In the genomic region with DNA sequence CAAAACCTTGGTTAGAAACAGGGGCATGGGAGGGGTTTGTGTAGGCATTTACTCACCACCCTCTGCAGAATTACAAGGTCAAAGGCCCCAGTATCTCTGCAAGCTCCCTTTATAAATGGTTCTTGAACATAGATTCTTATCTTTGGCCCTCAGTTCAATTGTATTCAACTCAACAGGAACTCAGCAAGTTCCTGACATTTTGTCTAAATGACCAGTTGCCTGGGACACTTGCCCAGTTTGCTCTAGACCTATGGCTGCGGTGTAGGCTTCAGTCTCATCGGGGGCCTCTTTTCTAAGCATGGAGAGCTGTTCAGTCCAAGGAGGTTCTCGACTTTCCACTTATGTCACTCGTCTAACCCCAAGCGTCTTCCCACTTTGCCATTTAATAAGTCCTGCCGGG, we compare ENCODE assay signal across 14 mouse cellular contexts. TPM values are rescaled to one million over a fixed set of nuclear protein-coding genes. Genes with fewer than 3 reads are reported as not detected.
DNase-seq lines count a peak whose midpoint lies in the region; ATAC-seq lines count a peak whose summit lies in the region.
"Had no signal": no experiment of that assay in that cellular context is flagged by ENCODE, and none has a peak within 500 bp of the region (broad histone marks: within the 10 kb centered on the region; RNA-seq: fewer than 3 reads in every experiment).

No protein-coding gene starts in this region.

- peaks cover 5% of the 10 kb centered on the region for H3K27me3 ChIP-seq in heart, embryonic 11.5 days (ENCODE audit: control insufficient read depth, insufficient read depth, low read length)
- no peaks in the 10 kb centered on the region; the same call in 1 of the 2 replicates for H3K27me3 ChIP-seq in lung, embryonic 16.5 days (ENCODE audit: control insufficient read depth, insufficient read depth, low read depth, low read length)
- H3K27me3 ChIP-seq: stomach, embryonic 15.5 days had no signal

- H3K9ac ChIP-seq in heart, embryonic 11.5 days (ENCODE audit: low read depth, low read length): no peak overlapping the region
- H3K9ac ChIP-seq in lung, embryonic 16.5 days (ENCODE audit: low read length): no peak overlapping the region
- H3K9ac ChIP-seq: liver, embryonic 15.5 days; stomach, embryonic 15.5 days had no signal

- no peaks in the 10 kb centered on the region for H3K9me3 ChIP-seq in heart, embryonic 11.5 days (replicated peaks; ENCODE audit: control insufficient read depth, low read length)
- no peaks in the 10 kb centered on the region for H3K9me3 ChIP-seq in lung, embryonic 16.5 days (ENCODE audit: control insufficient read depth, low read length)
- H3K9me3 ChIP-seq: liver, embryonic 15.5 days; midbrain, embryonic 10.5 days; stomach, embryonic 15.5 days had no signal

- ATAC-seq in heart, embryonic 11.5 days (replicated peaks; ENCODE audit: insufficient number of reproducible peaks, low FRiP score, low TSS enrichment): no peak
- ATAC-seq in lung, embryonic 16.5 days (ENCODE audit: low read depth): no peak

- no peak overlapping the region for H3K4me3 ChIP-seq in heart, embryonic 11.5 days (ENCODE audit: low read depth, low read length)
- H3K4me3 ChIP-seq in lung, embryonic 16.5 days (ENCODE audit: low read length): no peak overlapping the region
- H3K4me3 ChIP-seq: erythroblast, embryonic 14.5 days; liver, embryonic 15.5 days; midbrain, embryonic 10.5 days; stomach, embryonic 15.5 days had no signal

- H3K4me1 ChIP-seq in heart, embryonic 11.5 days (ENCODE audit: control insufficient read depth, insufficient read depth, low read length): 0 out of 2 replicates have a peak, but pooled peaks cover 3% of the 10 kb centered on the region
- H3K4me1 ChIP-seq in lung, embryonic 16.5 days (replicated peaks; ENCODE audit: control insufficient read depth, insufficient read depth, low read length): peaks cover 10% of the 10 kb centered on the region
- H3K4me1 ChIP-seq: liver, embryonic 15.5 days had no signal

- 79% methylated on average over 6 of the region's 6 CpGs for WGBS in heart, embryonic 11.5 days (ENCODE audit: insufficient replicate concordance)
- WGBS in lung, embryonic 16.5 days: 50% methylated on average over 6 of the region's 6 CpGs

- intact Hi-C loops in heart, postnatal 36 days (cut with DNase I): loop anchor here (5.0 to 10.0 kb wide), 2 partner anchors 599 to 727 kb away; no protein-coding TSS in a partner anchor

- no peak overlapping the region for H3K27ac ChIP-seq in heart, embryonic 11.5 days (ENCODE audit: low read depth, low read length)
- peak overlapping the region; percentile 23; the same call in 1 of the 2 replicates for H3K27ac ChIP-seq in lung, embryonic 16.5 days (ENCODE audit: low read length)
- H3K27ac ChIP-seq: liver, embryonic 15.5 days; midbrain, embryonic 10.5 days; stomach, embryonic 15.5 days had no signal

- H3K4me2 ChIP-seq in heart, embryonic 11.5 days: no peak overlapping the region
- no peak overlapping the region for H3K4me2 ChIP-seq in lung, embryonic 16.5 days (ENCODE audit: low read depth, low read length)
- H3K4me2 ChIP-seq: liver, embryonic 15.5 days; stomach, embryonic 15.5 days had no signal

- peak; percentile 54 for DNase-seq in heart, adult 8-10 months (ENCODE audit: low spot score)
- DNase-seq in adrenal gland, postnatal 36 days: peak; percentile 21 to 35
- DNase-seq in heart, postnatal 36 days: peak; percentile 37
- DNase-seq in left cerebral cortex, adult 11 months (ENCODE audit: low spot score): no peak
- DNase-seq in left cerebral cortex, adult 9 months (ENCODE audit: low spot score in 2 of 2): no peak
- no peak for DNase-seq in thymus, postnatal 10 days (ENCODE audit: low spot score in 2 of 2)
- DNase-seq: left cerebral cortex, postnatal 4 days; right cerebral cortex, postnatal 4 days had no signal

- no peaks in the 10 kb centered on the region for H3K36me3 ChIP-seq in heart, embryonic 11.5 days (ENCODE audit: control insufficient read depth, insufficient read depth, low read length)
- H3K36me3 ChIP-seq in lung, embryonic 16.5 days (ENCODE audit: control insufficient read depth, insufficient read depth, low read length): no peaks in the 10 kb centered on the region
- H3K36me3 ChIP-seq: liver, embryonic 15.5 days; midbrain, embryonic 10.5 days; stomach, embryonic 15.5 days had no signal

RNA-seq across cellular contexts. Expression of gene Galnt18, which starts 1.5 kb away (rescaled TPM):
- 10 to 100 TPM in 2 of 4 experiments, 1 to 10 TPM in 2; 7.4 to 10.8 (median 9.5) TPM for total RNA-seq in heart, adult 8-10 months (2022)
- 6.1 and 6.6 TPM in 2 replicates for polyA plus RNA-seq in heart, embryonic 11.5 days (2014; fragmentation: Nextera tagmentation; extraction: Ambion mirVana)
- total RNA-seq in adrenal gland, postnatal 36 days (2021): 10 to 100 TPM; 14.3 to 18.6 TPM
- total RNA-seq in heart, postnatal 36 days (2021): 10 to 100 TPM; 11.5 to 14.2 TPM
- 48.0 and 56.5 TPM in 2 replicates for polyA plus RNA-seq in lung, embryonic 16.5 days (2015; fragmentation: Nextera tagmentation; extraction: Ambion mirVana)
- polyA plus RNA-seq: erythroblast, embryonic 14.5 days had no signal

Comparison
In these comparisons a context has a peak if more than half of its experiments do, and no peak if none do; other contexts are left out.
1. DNase-seq: peak in heart, adult 8-10 months (single experiment), adrenal gland, postnatal 36 days (2 of 2) and heart, postnatal 36 days (2 of 2); none in left cerebral cortex, adult 11 months (single experiment), left cerebral cortex, adult 9 months (0 of 2) and thymus, postnatal 10 days (0 of 2).